Mouse (Mus musculus): Measurements from ENCODE around the gene Dtl. TPM values are rescaled to one million over a fixed set of nuclear protein-coding genes. Genes with fewer than 3 reads are reported as not detected.

The Dtl gene
- polyA plus RNA-seq, 1 experiment = 0.92 TPM

DNA sequence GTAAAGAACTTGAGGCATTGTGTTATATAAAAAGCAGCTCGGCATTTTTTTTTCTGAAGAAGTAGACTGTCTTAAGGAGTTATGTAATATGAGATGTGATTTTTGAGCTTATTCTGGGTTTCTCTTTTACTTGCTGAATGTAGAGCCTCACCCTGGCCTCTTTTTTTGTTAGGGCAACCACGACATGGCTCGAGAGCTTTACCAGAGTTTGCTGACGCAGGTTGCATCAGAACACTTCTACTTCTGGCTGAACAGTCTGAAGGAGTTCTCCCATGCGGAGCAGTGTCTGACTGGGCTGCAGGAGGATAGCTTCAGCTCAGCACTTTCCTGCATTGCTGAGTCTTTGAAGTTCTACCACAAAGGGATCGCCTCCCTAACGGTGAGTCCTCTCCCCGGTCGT lies 36.3 kb upstream of the Dtl start:
- H3K9me3 ChIP-seq (ENCODE audit: control insufficient read depth, low read length) = no peaks in the 10 kb centered on the region
- H3K36me3 ChIP-seq (ENCODE audit: control insufficient read depth) = peaks cover 99% of the 10 kb centered on the region
- H3K4me1 ChIP-seq (ENCODE audit: control insufficient read depth) = peaks cover 2% of the 10 kb centered on the region
- TF ChIP-seq TAL1 (IDR thresholded peaks at IDR 0.05; ENCODE audit: low read length) = no peak
- TF ChIP-seq GATA1 (IDR thresholded peaks at IDR 0.05; ENCODE audit: low read length) = no peak
- H3K4me3 ChIP-seq (replicated peaks) = no peak overlapping the region
- no peaks in the 10 kb centered on the region for H3K27me3 ChIP-seq (ENCODE audit: control insufficient read depth)

GRCm38 (mm10) chr1:191610357-191610756 lies 35.0 kb upstream of the Dtl start:
- TF ChIP-seq GATA1 (IDR thresholded peaks at IDR 0.05; ENCODE audit: low read length) = no peak
- no peak for TF ChIP-seq TAL1 (IDR thresholded peaks at IDR 0.05; ENCODE audit: low read length)
- peaks cover 99% of the 10 kb centered on the region for H3K36me3 ChIP-seq (ENCODE audit: control insufficient read depth)
- H3K9me3 ChIP-seq (ENCODE audit: control insufficient read depth, low read length) = no peaks in the 10 kb centered on the region
- peaks cover 2% of the 10 kb centered on the region for H3K4me1 ChIP-seq (ENCODE audit: control insufficient read depth)
- no peak overlapping the region for H3K4me3 ChIP-seq (replicated peaks)
- H3K27me3 ChIP-seq (ENCODE audit: control insufficient read depth) = no peaks in the 10 kb centered on the region

GRCm38 (mm10) chr1:191609578-191609977 lies 34.2 kb upstream of the Dtl start:
- H3K4me1 ChIP-seq (ENCODE audit: control insufficient read depth) = peaks cover 2% of the 10 kb centered on the region
- H3K9me3 ChIP-seq (ENCODE audit: control insufficient read depth, low read length) = no peaks in the 10 kb centered on the region
- TF ChIP-seq TAL1 (IDR thresholded peaks at IDR 0.05; ENCODE audit: low read length) (no peak), GATA1 (IDR thresholded peaks at IDR 0.05; ENCODE audit: low read length) (no peak)

DNA sequence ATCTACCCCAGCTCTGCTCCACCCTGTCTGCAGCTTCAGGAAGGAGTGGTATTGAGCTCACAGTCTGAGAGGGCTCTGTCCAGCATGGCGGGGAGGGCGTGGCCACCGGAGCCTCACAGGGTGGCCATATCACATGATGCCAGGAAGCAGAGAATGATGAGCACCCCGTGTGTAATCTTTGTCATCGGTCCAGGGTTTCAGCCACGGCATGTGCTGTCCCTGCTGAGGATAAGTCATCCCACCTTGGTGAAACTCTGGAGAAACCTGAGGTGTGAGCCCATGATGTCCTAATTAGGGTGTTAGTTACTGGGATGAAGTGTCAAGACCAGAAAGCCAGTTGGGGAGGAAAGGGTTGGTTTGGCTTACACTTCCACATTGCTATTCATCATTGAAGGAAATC lies 33.7 kb upstream of the Dtl start:
- Histone ChIP-seq H3K36me3 (ENCODE audit: control insufficient read depth) (peaks cover 98% of the 10 kb centered on the region), H3K4me3 (replicated peaks) (no peak overlapping the region), H3K9me3 (ENCODE audit: control insufficient read depth, low read length) (no peaks in the 10 kb centered on the region), H3K27me3 (ENCODE audit: control insufficient read depth) (no peaks in the 10 kb centered on the region), H3K4me1 (ENCODE audit: control insufficient read depth) (peaks cover 2% of the 10 kb centered on the region)
- TF ChIP-seq TAL1 (IDR thresholded peaks at IDR 0.05; ENCODE audit: low read length) = no peak
- no peak for TF ChIP-seq GATA1 (IDR thresholded peaks at IDR 0.05; ENCODE audit: low read length)

More at GRCm38 (mm10) chr1:191609578-191609977, 34.2 kb upstream of the Dtl start:
- Histone ChIP-seq H3K27me3 (ENCODE audit: control insufficient read depth) (no peaks in the 10 kb centered on the region), H3K36me3 (ENCODE audit: control insufficient read depth) (peaks cover 99% of the 10 kb centered on the region), H3K4me3 (replicated peaks) (no peak overlapping the region)

- peaks cover 2% of the 10 kb centered on the region for H3K4me1 ChIP-seq (ENCODE audit: control insufficient read depth)
- peaks cover 87% of the 10 kb centered on the region for H3K36me3 ChIP-seq (ENCODE audit: control insufficient read depth)
- H3K9me3 ChIP-seq (ENCODE audit: control insufficient read depth, low read length) = no peaks in the 10 kb centered on the region
- TF ChIP-seq TAL1 (IDR thresholded peaks at IDR 0.05; ENCODE audit: low read length) (no peak), GATA1 (IDR thresholded peaks at IDR 0.05; ENCODE audit: low read length) (no peak)
- H3K27me3 ChIP-seq (ENCODE audit: control insufficient read depth) = no peaks in the 10 kb centered on the region
- H3K4me3 ChIP-seq (replicated peaks) = no peak overlapping the region
Measured at GRCm38 (mm10) chr1:191604690-191605089, 29.3 kb upstream of the Dtl start.

- TF ChIP-seq TAL1 (IDR thresholded peaks at IDR 0.05; ENCODE audit: low read length) (no peak), GATA1 (IDR thresholded peaks at IDR 0.05; ENCODE audit: low read length) (no peak)
- H3K36me3 ChIP-seq (ENCODE audit: control insufficient read depth) = peaks cover 87% of the 10 kb centered on the region
- H3K4me3 ChIP-seq (replicated peaks) = no peak overlapping the region
- no peaks in the 10 kb centered on the region for H3K9me3 ChIP-seq (ENCODE audit: control insufficient read depth, low read length)
- no peaks in the 10 kb centered on the region for H3K27me3 ChIP-seq (ENCODE audit: control insufficient read depth)
- H3K4me1 ChIP-seq (ENCODE audit: control insufficient read depth) = no peaks in the 10 kb centered on the region
Measured at GRCm38 (mm10) chr1:191599210-191599609, 23.9 kb upstream of the Dtl start.

DNA sequence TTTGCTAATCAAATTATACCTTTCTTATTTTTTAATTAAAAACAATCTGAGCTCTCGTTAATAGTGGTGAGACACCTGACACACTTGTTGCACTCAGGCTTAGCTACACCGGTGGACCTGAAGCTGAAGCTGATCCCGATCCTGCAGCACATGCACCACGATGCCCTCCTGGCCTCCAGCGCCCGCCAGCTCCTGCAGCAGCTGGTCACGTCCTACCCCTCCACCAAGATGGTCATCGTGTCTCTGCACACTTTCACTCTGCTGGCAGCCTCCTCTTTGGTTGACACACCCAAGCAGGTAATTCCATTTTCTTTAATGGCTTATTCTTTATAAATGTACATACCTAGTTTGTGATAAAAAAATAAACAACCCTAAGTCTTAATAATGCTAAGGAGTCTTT lies 20.7 kb upstream of the Dtl start:
- H3K4me3 ChIP-seq (replicated peaks) = no peak overlapping the region
- H3K4me1 ChIP-seq (ENCODE audit: control insufficient read depth) = 0 out of 2 replicates have a peak, but pooled peaks cover 2% of the 10 kb centered on the region
- TF ChIP-seq GATA1 (IDR thresholded peaks at IDR 0.05; ENCODE audit: low read length) (no peak), TAL1 (IDR thresholded peaks at IDR 0.05; ENCODE audit: low read length) (no peak)
- H3K9me3 ChIP-seq (ENCODE audit: control insufficient read depth, low read length) = no peaks in the 10 kb centered on the region
- no peaks in the 10 kb centered on the region for H3K27me3 ChIP-seq (ENCODE audit: control insufficient read depth)
- H3K36me3 ChIP-seq (ENCODE audit: control insufficient read depth) = peaks cover 95% of the 10 kb centered on the region

DNA sequence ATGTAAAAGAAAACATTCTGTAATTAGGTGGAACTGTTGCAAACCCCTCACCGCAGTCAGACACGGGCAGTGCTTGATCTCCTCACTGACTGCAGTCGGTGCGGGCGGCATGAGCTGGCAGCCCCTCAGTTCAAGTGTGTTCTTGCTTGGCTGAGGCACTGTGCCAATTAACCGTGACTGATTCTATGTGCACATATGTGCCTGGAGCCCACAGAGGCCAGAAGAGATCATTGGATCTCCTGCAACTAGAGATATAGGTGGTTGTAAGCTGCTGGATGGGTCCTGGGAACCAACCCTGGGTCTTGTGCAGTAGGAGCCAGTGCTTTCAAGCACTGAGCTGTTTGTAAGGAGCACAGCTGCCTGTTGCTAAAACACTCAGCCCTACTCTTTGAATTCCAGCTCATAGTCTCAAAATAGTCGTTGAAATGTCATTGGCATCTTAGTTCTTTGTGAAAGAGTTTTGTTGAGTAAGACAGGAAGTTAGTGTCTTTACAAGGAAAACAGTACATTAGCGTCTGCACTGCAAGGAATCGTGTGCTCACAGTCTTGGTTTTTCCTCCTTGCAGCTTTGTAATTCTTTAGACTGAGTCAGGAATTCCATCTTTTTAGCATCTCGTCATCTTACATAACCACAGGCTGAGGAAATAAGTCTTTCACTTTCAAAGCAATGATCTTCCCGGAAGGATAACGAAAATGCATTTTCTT lies 16.8 kb upstream of the Dtl start:
- 0 out of 2 replicates have a peak, but pooled peaks cover 2% of the 10 kb centered on the region for H3K4me1 ChIP-seq (ENCODE audit: control insufficient read depth)
- TF ChIP-seq TAL1 (IDR thresholded peaks at IDR 0.05; ENCODE audit: low read length) (no peak), GATA1 (IDR thresholded peaks at IDR 0.05; ENCODE audit: low read length) (no peak)
- H3K4me3 ChIP-seq (replicated peaks) = no peak overlapping the region
- no peaks in the 10 kb centered on the region for H3K9me3 ChIP-seq (ENCODE audit: control insufficient read depth, low read length)
- H3K27me3 ChIP-seq (ENCODE audit: control insufficient read depth) = no peaks in the 10 kb centered on the region
- peaks cover 99% of the 10 kb centered on the region for H3K36me3 ChIP-seq (ENCODE audit: control insufficient read depth)

DNA sequence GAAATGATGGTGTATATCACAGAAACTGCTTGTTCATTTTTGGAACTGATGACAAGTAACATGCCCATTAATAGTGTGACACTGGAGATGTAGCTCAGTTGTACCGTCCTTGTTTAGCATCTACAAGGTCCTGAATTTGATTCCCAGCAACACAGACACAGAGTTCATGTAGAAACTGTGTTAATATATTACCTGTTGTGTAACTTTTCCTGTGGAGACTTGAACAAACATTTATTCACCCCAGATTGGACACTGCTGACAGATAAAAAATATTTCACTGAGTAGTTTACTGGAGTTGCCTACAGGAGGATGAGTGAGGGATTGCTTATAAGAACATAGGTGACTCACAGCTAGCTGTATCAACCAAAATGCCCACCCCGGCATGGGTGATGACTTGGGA lies 13.4 kb upstream of the Dtl start:
- H3K4me1 ChIP-seq (ENCODE audit: control insufficient read depth) = 0 out of 2 replicates have a peak, but pooled peaks cover 2% of the 10 kb centered on the region
- no peaks in the 10 kb centered on the region for H3K27me3 ChIP-seq (ENCODE audit: control insufficient read depth)
- H3K4me3 ChIP-seq (replicated peaks) = no peak overlapping the region
- H3K36me3 ChIP-seq (ENCODE audit: control insufficient read depth) = peaks cover 92% of the 10 kb centered on the region
- no peaks in the 10 kb centered on the region for H3K9me3 ChIP-seq (ENCODE audit: control insufficient read depth, low read length)
- TF ChIP-seq GATA1 (IDR thresholded peaks at IDR 0.05; ENCODE audit: low read length) = no peak
- no peak for TF ChIP-seq TAL1 (IDR thresholded peaks at IDR 0.05; ENCODE audit: low read length)

Measured in erythroblast, embryonic 14.5 days (primary cell).